Mouse (Mus musculus): ENCODE measurements around the gene Fam181b. TPM values are rescaled to one million over a fixed set of nuclear protein-coding genes. Genes with fewer than 3 reads are reported as not detected.

Fam181b gene
- polyA plus RNA-seq, 1 experiment from 2014 or later: 53.0 TPM

GRCm38 (mm10) chr7:93067464-93068015 is 12.1 kb upstream of the Fam181b start:
- no peak for ATAC-seq (ENCODE audit: low FRiP score)
- no peak overlapping the region for H3K27ac ChIP-seq
- 45% methylated on average over 7 of the region's 7 CpGs for WGBS
- H3K4me3 ChIP-seq (replicated peaks; ENCODE audit: low read length): no peak overlapping the region
- no peaks in the 10 kb centered on the region for H3K9me3 ChIP-seq (ENCODE audit: control insufficient read depth, low read length)
- peaks cover 10% of the 10 kb centered on the region for H3K4me1 ChIP-seq (replicated peaks; ENCODE audit: control insufficient read depth, insufficient read depth, low read length)
- DNase-seq (ENCODE audit: low spot score): no peak
- H3K36me3 ChIP-seq (replicated peaks; ENCODE audit: control insufficient read depth, insufficient read depth): no peaks in the 10 kb centered on the region
- H3K9ac ChIP-seq: no peak overlapping the region
- H3K4me2 ChIP-seq (replicated peaks): no peak overlapping the region
- H3K27me3 ChIP-seq (ENCODE audit: control insufficient read depth, insufficient read depth, low read length): no peaks in the 10 kb centered on the region

GRCm38 (mm10) chr7:93076435-93076960 is 3.2 kb upstream of the Fam181b start:
- Histone ChIP-seq H3K27ac (no peak overlapping the region), H3K9me3 (ENCODE audit: control insufficient read depth, low read length) (no peaks in the 10 kb centered on the region), H3K4me1 (replicated peaks; ENCODE audit: control insufficient read depth, insufficient read depth, low read length) (0 out of 2 replicates have a peak, but pooled peaks cover 12% of the 10 kb centered on the region), H3K4me2 (replicated peaks) (no peak overlapping the region), H3K27me3 (ENCODE audit: control insufficient read depth, insufficient read depth, low read length) (no peaks in the 10 kb centered on the region), H3K4me3 (replicated peaks; ENCODE audit: low read length) (no peak overlapping the region), H3K36me3 (replicated peaks; ENCODE audit: control insufficient read depth, insufficient read depth) (no peaks in the 10 kb centered on the region), H3K9ac (no peak overlapping the region)
- ATAC-seq (ENCODE audit: low FRiP score) (no peak), DNase-seq (ENCODE audit: low spot score) (no peak)
- 5% methylated on average over 6 of the region's 6 CpGs for WGBS

- no peak; the same call in 1 of the 2 replicates for ATAC-seq (ENCODE audit: low FRiP score)
- Histone ChIP-seq H3K36me3 (replicated peaks; ENCODE audit: control insufficient read depth, insufficient read depth) (no peaks in the 10 kb centered on the region), H3K4me2 (replicated peaks) (peak overlapping the region; percentile 58), H3K9me3 (ENCODE audit: control insufficient read depth, low read length) (no peaks in the 10 kb centered on the region), H3K9ac (peak overlapping the region; percentile 84), H3K4me1 (replicated peaks; ENCODE audit: control insufficient read depth, insufficient read depth, low read length) (peaks cover 32% of the 10 kb centered on the region), H3K27me3 (ENCODE audit: control insufficient read depth, insufficient read depth, low read length) (no peaks in the 10 kb centered on the region), H3K4me3 (replicated peaks; ENCODE audit: low read length) (peak overlapping the region; percentile 86), H3K27ac (no peak overlapping the region)
- DNase-seq (ENCODE audit: low spot score): no peak
- 15% methylated on average over 7 of the region's 7 CpGs for WGBS
These were observed 263 bp upstream of the Fam181b start for GRCm38 (mm10) chr7:93079420-93079784.

- Histone ChIP-seq H3K9ac (peak overlapping the region; percentile 84), H3K4me3 (replicated peaks; ENCODE audit: low read length) (peak overlapping the region; percentile 86), H3K4me1 (replicated peaks; ENCODE audit: control insufficient read depth, insufficient read depth, low read length) (peaks cover 32% of the 10 kb centered on the region), H3K27ac (peak overlapping the region; percentile 80), H3K4me2 (replicated peaks) (peak overlapping the region; percentile 58), H3K27me3 (ENCODE audit: control insufficient read depth, insufficient read depth, low read length) (no peaks in the 10 kb centered on the region), H3K36me3 (replicated peaks; ENCODE audit: control insufficient read depth, insufficient read depth) (no peaks in the 10 kb centered on the region), H3K9me3 (ENCODE audit: control insufficient read depth, low read length) (no peaks in the 10 kb centered on the region)
- under 1% methylated on average over 45 of the region's 45 CpGs for WGBS
- ATAC-seq (ENCODE audit: low FRiP score) (peak; percentile 28), DNase-seq (ENCODE audit: low spot score) (no peak)
These were observed 1.2 kb downstream of the Fam181b start for GRCm38 (mm10) chr7:93080731-93081430.

GRCm38 (mm10) chr7:93093371-93094058 is 13.8 kb downstream of the Fam181b start:
- peak overlapping the region; percentile 76 for H3K27ac ChIP-seq
- H3K4me1 ChIP-seq (replicated peaks; ENCODE audit: control insufficient read depth, insufficient read depth, low read length): peaks cover 6% of the 10 kb centered on the region; the same call in 1 of the 2 replicates
- no peaks in the 10 kb centered on the region for H3K9me3 ChIP-seq (ENCODE audit: control insufficient read depth, low read length)
- H3K27me3 ChIP-seq (ENCODE audit: control insufficient read depth, insufficient read depth, low read length): no peaks in the 10 kb centered on the region
- no peaks in the 10 kb centered on the region for H3K36me3 ChIP-seq (replicated peaks; ENCODE audit: control insufficient read depth, insufficient read depth)
- WGBS: 3% methylated on average over 11 of the region's 11 CpGs
- 0 out of 2 replicates have a peak overlapping the region, but pooled peaks have one; percentile 8 for H3K4me3 ChIP-seq (replicated peaks; ENCODE audit: low read length)
- peak overlapping the region; percentile 4; the same call in 1 of the 2 replicates for H3K9ac ChIP-seq
- peak overlapping the region; percentile 47 for H3K4me2 ChIP-seq (replicated peaks)
- ATAC-seq (ENCODE audit: low FRiP score): peak; percentile 88
- DNase-seq (ENCODE audit: low spot score): peak; percentile 83

GRCm38 (mm10) chr7:93095511-93095910 is 15.8 kb downstream of the Fam181b start:
- DNase-seq (ENCODE audit: low spot score) (peak; percentile 85), ATAC-seq (ENCODE audit: low FRiP score) (peak; percentile 81)
- Histone ChIP-seq H3K4me1 (replicated peaks; ENCODE audit: control insufficient read depth, insufficient read depth, low read length) (peaks cover 6% of the 10 kb centered on the region; the same call in 1 of the 2 replicates), H3K9me3 (ENCODE audit: control insufficient read depth, low read length) (no peaks in the 10 kb centered on the region), H3K4me3 (replicated peaks; ENCODE audit: low read length) (no peak overlapping the region), H3K27me3 (ENCODE audit: control insufficient read depth, insufficient read depth, low read length) (no peaks in the 10 kb centered on the region), H3K4me2 (replicated peaks) (peak overlapping the region; percentile 45), H3K27ac (no peak overlapping the region), H3K36me3 (replicated peaks; ENCODE audit: control insufficient read depth, insufficient read depth) (no peaks in the 10 kb centered on the region), H3K9ac (no peak overlapping the region)
- 7% methylated on average over 8 of the region's 8 CpGs for WGBS

GRCm38 (mm10) chr7:93104776-93105340 is 25.2 kb downstream of the Fam181b start:
- no peaks in the 10 kb centered on the region for H3K9me3 ChIP-seq (ENCODE audit: control insufficient read depth, low read length)
- no peak for DNase-seq (ENCODE audit: low spot score)
- H3K4me3 ChIP-seq (replicated peaks; ENCODE audit: low read length): no peak overlapping the region
- no peaks in the 10 kb centered on the region for H3K27me3 ChIP-seq (ENCODE audit: control insufficient read depth, insufficient read depth, low read length)
- no peak overlapping the region for H3K4me2 ChIP-seq (replicated peaks)
- ATAC-seq (ENCODE audit: low FRiP score): no peak
- no peak overlapping the region for H3K9ac ChIP-seq
- WGBS: 83% methylated on average over 2 of the region's 2 CpGs
- no peak overlapping the region for H3K27ac ChIP-seq
- H3K4me1 ChIP-seq (replicated peaks; ENCODE audit: control insufficient read depth, insufficient read depth, low read length): no peaks in the 10 kb centered on the region
- H3K36me3 ChIP-seq (replicated peaks; ENCODE audit: control insufficient read depth, insufficient read depth): no peaks in the 10 kb centered on the region

- ATAC-seq (ENCODE audit: low FRiP score) (no peak), DNase-seq (ENCODE audit: low spot score) (no peak)
- Histone ChIP-seq H3K4me1 (replicated peaks; ENCODE audit: control insufficient read depth, insufficient read depth, low read length) (no peaks in the 10 kb centered on the region), H3K36me3 (replicated peaks; ENCODE audit: control insufficient read depth, insufficient read depth) (no peaks in the 10 kb centered on the region), H3K4me3 (replicated peaks; ENCODE audit: low read length) (no peak overlapping the region), H3K4me2 (replicated peaks) (no peak overlapping the region), H3K27ac (no peak overlapping the region), H3K9me3 (ENCODE audit: control insufficient read depth, low read length) (no peaks in the 10 kb centered on the region), H3K27me3 (ENCODE audit: control insufficient read depth, insufficient read depth, low read length) (no peaks in the 10 kb centered on the region), H3K9ac (no peak overlapping the region)
- WGBS: 73% methylated on average over 2 of the region's 2 CpGs
These were observed 30.8 kb downstream of the Fam181b start for GRCm38 (mm10) chr7:93110370-93110965.

Measured in hindbrain, embryonic 14.5 days (tissue).